Mouse (Mus musculus): Measurements from ENCODE around the gene Fam209. TPM values are rescaled to one million over a fixed set of nuclear protein-coding genes. Genes with fewer than 3 reads are reported as not detected.
A peak's percentile ranks its signal among the peaks of the same experiment; 100 is the strongest.

Gene Fam209
- polyA plus RNA-seq, 1 experiment from 2014 or later: 0.25 TPM

GRCm38 (mm10) chr2:172452458-172452857, 19.9 kb upstream of the Fam209 start:
- WGBS: 96% methylated on average over 10 of the region's 10 CpGs
- no peak overlapping the region for H3K4me3 ChIP-seq
- no peaks in the 10 kb centered on the region for H3K4me1 ChIP-seq
- H3K4me2 ChIP-seq (replicated peaks): no peak overlapping the region
- no peaks in the 10 kb centered on the region for H3K9me3 ChIP-seq
- H3K27me3 ChIP-seq: no peaks in the 10 kb centered on the region
- H3K27ac ChIP-seq (replicated peaks): no peak overlapping the region
- no peak overlapping the region for H3K9ac ChIP-seq (replicated peaks)
- H3K36me3 ChIP-seq: peaks cover 65% of the 10 kb centered on the region
- no peak for ATAC-seq (replicated peaks)

- H3K27ac ChIP-seq (replicated peaks): no peak within 1 kb of the TSS
- WGBS: 95% methylated on average over 11 of the region's 11 CpGs
- no peaks in the 10 kb centered on the region for H3K9me3 ChIP-seq
- H3K9ac ChIP-seq (replicated peaks): no peak within 1 kb of the TSS
- no peaks in the 10 kb centered on the region for H3K27me3 ChIP-seq
- H3K36me3 ChIP-seq: peaks cover 19% of the 10 kb centered on the region
- ATAC-seq (replicated peaks): no peak
- no peak within 1 kb of the TSS for H3K4me3 ChIP-seq
- no peak within 1 kb of the TSS for H3K4me2 ChIP-seq (replicated peaks)
- no peaks in the 10 kb centered on the region for H3K4me1 ChIP-seq
Measured at GRCm38 (mm10) chr2:172458496-172458895, 13.8 kb upstream of the Fam209 start, which contains the start of gene Gcnt7. TSS of gene Gcnt7 (minus strand) at chr2:172458596.

GRCm38 (mm10) chr2:172460647-172461046, 11.7 kb upstream of the Fam209 start:
- H3K4me2 ChIP-seq (replicated peaks): no peak overlapping the region
- H3K9me3 ChIP-seq: no peaks in the 10 kb centered on the region
- WGBS: 84% methylated on average over 2 of the region's 2 CpGs
- H3K4me1 ChIP-seq: no peaks in the 10 kb centered on the region
- H3K4me3 ChIP-seq: no peak overlapping the region
- H3K36me3 ChIP-seq: peaks cover 25% of the 10 kb centered on the region
- H3K9ac ChIP-seq (replicated peaks): no peak overlapping the region
- H3K27me3 ChIP-seq: no peaks in the 10 kb centered on the region
- no peak for ATAC-seq (replicated peaks)
- H3K27ac ChIP-seq (replicated peaks): no peak overlapping the region

- no peak overlapping the region for H3K4me3 ChIP-seq
- H3K4me2 ChIP-seq (replicated peaks): no peak overlapping the region
- no peak overlapping the region for H3K27ac ChIP-seq (replicated peaks)
- H3K9me3 ChIP-seq: no peaks in the 10 kb centered on the region
- WGBS: 94% methylated on average over 4 of the region's 4 CpGs
- H3K4me1 ChIP-seq: peaks cover 1% of the 10 kb centered on the region; the same call in 1 of the 2 replicates
- no peak overlapping the region for H3K9ac ChIP-seq (replicated peaks)
- H3K27me3 ChIP-seq: no peaks in the 10 kb centered on the region
- peaks cover 28% of the 10 kb centered on the region for H3K36me3 ChIP-seq
- ATAC-seq (replicated peaks): no peak
Measured at GRCm38 (mm10) chr2:172462813-172463212, 9.5 kb upstream of the Fam209 start.

GRCm38 (mm10) chr2:172466427-172467132, 5.7 kb upstream of the Fam209 start:
- Histone ChIP-seq H3K9ac (replicated peaks) (no peak overlapping the region), H3K36me3 (peaks cover 42% of the 10 kb centered on the region), H3K4me3 (no peak overlapping the region), H3K27ac (replicated peaks) (no peak overlapping the region), H3K4me2 (replicated peaks) (no peak overlapping the region), H3K4me1 (peaks cover 12% of the 10 kb centered on the region), H3K9me3 (no peaks in the 10 kb centered on the region), H3K27me3 (no peaks in the 10 kb centered on the region)
- ATAC-seq (replicated peaks): no peak
- WGBS: 61% methylated on average over 11 of the region's 11 CpGs

GRCm38 (mm10) chr2:172467206-172467605, 5.1 kb upstream of the Fam209 start:
- Histone ChIP-seq H3K36me3 (peaks cover 42% of the 10 kb centered on the region), H3K9me3 (no peaks in the 10 kb centered on the region), H3K4me1 (peaks cover 15% of the 10 kb centered on the region), H3K27me3 (no peaks in the 10 kb centered on the region), H3K27ac (replicated peaks) (0 out of 2 replicates have a peak overlapping the region, but pooled peaks have one; percentile 23), H3K9ac (replicated peaks) (no peak overlapping the region), H3K4me3 (no peak overlapping the region), H3K4me2 (replicated peaks) (no peak overlapping the region)
- ATAC-seq (replicated peaks): no peak
- 89% methylated on average over 5 of the region's 5 CpGs for WGBS

GRCm38 (mm10) chr2:172468346-172468819, 3.9 kb upstream of the Fam209 start:
- Histone ChIP-seq H3K36me3 (peaks cover 39% of the 10 kb centered on the region), H3K4me3 (no peak overlapping the region), H3K4me1 (peaks cover 21% of the 10 kb centered on the region), H3K27ac (replicated peaks) (peak overlapping the region; percentile 44), H3K27me3 (no peaks in the 10 kb centered on the region), H3K4me2 (replicated peaks) (no peak overlapping the region), H3K9me3 (no peaks in the 10 kb centered on the region), H3K9ac (replicated peaks) (no peak overlapping the region)
- ATAC-seq (replicated peaks): peak; percentile 82
- 29% methylated on average over 11 of the region's 11 CpGs for WGBS

GRCm38 (mm10) chr2:172473591-172473990, 1.3 kb downstream of the Fam209 start:
- H3K27me3 ChIP-seq: no peaks in the 10 kb centered on the region
- H3K9ac ChIP-seq (replicated peaks): no peak overlapping the region
- no peak overlapping the region for H3K4me2 ChIP-seq (replicated peaks)
- H3K9me3 ChIP-seq: no peaks in the 10 kb centered on the region
- H3K27ac ChIP-seq (replicated peaks): no peak overlapping the region
- peaks cover 16% of the 10 kb centered on the region for H3K4me1 ChIP-seq
- peaks cover 11% of the 10 kb centered on the region for H3K36me3 ChIP-seq
- ATAC-seq (replicated peaks): no peak
- no peak overlapping the region for H3K4me3 ChIP-seq
- WGBS: 40% methylated on average over 8 of the region's 8 CpGs

GRCm38 (mm10) chr2:172474970-172475369, 2.6 kb downstream of the Fam209 start:
- Histone ChIP-seq H3K4me3 (no peak overlapping the region), H3K4me2 (replicated peaks) (no peak overlapping the region), H3K4me1 (peaks cover 12% of the 10 kb centered on the region), H3K9ac (replicated peaks) (no peak overlapping the region), H3K9me3 (no peaks in the 10 kb centered on the region), H3K27me3 (no peaks in the 10 kb centered on the region), H3K27ac (replicated peaks) (no peak overlapping the region), H3K36me3 (peaks cover under 1% of the 10 kb centered on the region)
- no peak for ATAC-seq (replicated peaks)
- WGBS: 29% methylated on average over 6 of the region's 6 CpGs

- Histone ChIP-seq H3K27ac (replicated peaks) (no peak overlapping the region), H3K4me3 (no peak overlapping the region), H3K27me3 (no peaks in the 10 kb centered on the region), H3K36me3 (no peaks in the 10 kb centered on the region), H3K9ac (replicated peaks) (no peak overlapping the region), H3K9me3 (no peaks in the 10 kb centered on the region), H3K4me2 (replicated peaks) (no peak overlapping the region), H3K4me1 (peaks cover 12% of the 10 kb centered on the region)
- WGBS: 44% methylated on average over 10 of the region's 10 CpGs
- ATAC-seq (replicated peaks): no peak
Measured at GRCm38 (mm10) chr2:172476707-172477260, 4.5 kb downstream of the Fam209 start.

- Histone ChIP-seq H3K27me3 (no peaks in the 10 kb centered on the region), H3K27ac (replicated peaks) (no peak overlapping the region), H3K4me1 (peaks cover 8% of the 10 kb centered on the region), H3K9me3 (no peaks in the 10 kb centered on the region), H3K36me3 (no peaks in the 10 kb centered on the region), H3K4me3 (no peak overlapping the region), H3K9ac (replicated peaks) (no peak overlapping the region), H3K4me2 (replicated peaks) (no peak overlapping the region)
- 36% methylated on average over 3 of the region's 3 CpGs for WGBS
- ATAC-seq (replicated peaks): no peak
Measured at GRCm38 (mm10) chr2:172477350-172477749, 5.0 kb downstream of the Fam209 start.

- 0% methylated on average over 2 of the region's 2 CpGs for WGBS
- H3K36me3 ChIP-seq: no peaks in the 10 kb centered on the region
- peak; percentile 59 for ATAC-seq (replicated peaks)
Measured at GRCm38 (mm10) chr2:172477860-172478259, 5.5 kb downstream of the Fam209 start.

More at GRCm38 (mm10) chr2:172477860-172478259, 5.5 kb downstream of the Fam209 start:
- no peak overlapping the region for H3K9ac ChIP-seq (replicated peaks)
- no peak overlapping the region for H3K4me2 ChIP-seq (replicated peaks)
- H3K9me3 ChIP-seq: no peaks in the 10 kb centered on the region
- H3K27me3 ChIP-seq: no peaks in the 10 kb centered on the region
- peaks cover 6% of the 10 kb centered on the region for H3K4me1 ChIP-seq
- H3K27ac ChIP-seq (replicated peaks): no peak overlapping the region
- no peak overlapping the region for H3K4me3 ChIP-seq
